Mouse (Mus musculus) heart, adult 8-10 months (tissue): ENCODE results near the gene Trim80. TPM values are rescaled to one million over a fixed set of nuclear protein-coding genes. Genes with fewer than 3 reads are reported as not detected.
"Not testable (repeated sequence)": the region's sequence is repeated elsewhere in the genome, so short reads cannot be mapped to it uniquely, and the experiment has no call there.

Source experiments
- DNase-seq: peaks from one replicate; pipeline ENCODE4 v3.0.0; 2022; ENCODE audit warnings: low spot score
- total RNA-seq, 4 experiments: library from RNA; stranded (reverse); gene quantifications; 2 replicates each; pipeline ENCODE4 v1.2.4; 2022

The Trim80 gene
- total RNA-seq, 4 experiments from 2014 or later: 0.16 TPM; not detected in 3

DNA sequence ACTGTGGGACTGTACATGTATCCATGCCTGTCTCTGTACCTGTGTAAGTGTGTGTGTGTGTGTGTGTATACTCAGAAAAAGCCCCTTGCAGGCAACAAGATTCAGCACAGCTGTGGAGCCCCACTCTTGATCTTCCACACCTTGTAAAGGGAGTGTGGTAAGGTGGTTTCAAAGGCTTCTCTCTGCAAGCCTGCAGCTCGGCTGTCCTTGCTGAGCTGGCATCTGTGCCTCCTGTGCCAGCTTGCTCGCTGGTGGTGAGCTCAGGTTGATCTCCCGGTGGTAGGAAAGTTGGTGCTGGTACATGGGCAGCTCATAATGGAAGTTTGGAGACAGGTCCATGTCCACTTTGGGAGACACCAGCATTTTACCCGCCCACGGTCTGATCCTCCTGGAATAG lies 21.5 kb downstream of the Trim80 start:
- no peak for DNase-seq

DNA sequence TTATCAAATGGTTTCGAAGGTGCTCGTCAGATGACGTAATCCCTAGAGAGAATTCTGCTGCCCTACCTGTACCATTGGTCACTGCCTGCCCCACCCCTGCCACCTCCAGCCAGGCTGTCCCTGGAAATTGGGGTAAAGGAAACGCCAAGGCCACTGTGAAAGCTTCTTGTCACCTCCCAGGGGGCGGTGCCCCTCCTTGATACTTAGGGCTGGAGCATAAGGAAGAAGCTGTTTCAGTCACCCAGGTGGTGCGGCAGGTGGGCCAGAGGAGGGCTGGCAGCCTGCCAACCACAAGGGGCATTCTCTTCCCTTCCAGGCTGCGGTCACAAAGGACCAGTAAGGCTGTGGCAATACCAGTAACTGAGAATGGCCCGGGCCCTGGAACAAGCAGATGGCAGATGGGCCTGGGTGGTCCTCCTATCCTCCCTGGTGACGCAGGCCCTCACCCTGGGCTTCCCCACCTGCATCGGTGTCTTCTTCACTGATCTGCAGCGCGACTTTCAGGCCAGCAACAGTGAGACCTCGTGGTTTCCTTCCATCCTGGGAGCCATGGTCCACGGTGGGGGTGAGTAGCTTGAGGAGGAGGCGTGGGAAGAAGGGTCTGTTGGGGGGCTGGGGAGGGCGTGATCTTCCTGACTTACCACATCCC lies 22.0 kb downstream of the Trim80 start, which contains the start of gene Slc16a5:
Gene Slc16a5, plus strand, starts transcription at position 232 of the 649 bp plus-strand sequence.
- no peak for DNase-seq

DNA sequence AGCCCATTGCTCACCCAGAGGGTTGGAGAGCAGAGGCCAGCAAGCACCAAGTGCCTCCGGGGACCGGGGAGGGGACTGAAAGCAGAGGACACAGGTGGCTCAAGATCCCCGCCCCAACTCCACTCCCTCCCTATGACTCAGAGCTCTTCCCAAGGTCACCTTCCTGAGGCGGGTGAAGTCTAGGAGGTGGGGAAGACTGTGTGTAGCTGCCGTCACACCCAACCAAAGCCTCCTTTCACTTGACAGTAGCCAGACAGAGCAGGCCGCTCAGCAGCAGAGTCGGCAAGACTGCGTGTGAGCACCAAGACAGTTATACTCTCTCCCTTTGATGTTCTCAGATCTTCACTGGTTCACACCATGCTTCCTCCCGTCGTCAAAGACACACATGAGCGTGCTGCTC lies 23.1 kb downstream of the Trim80 start:
- DNase-seq: no peak

DNA sequence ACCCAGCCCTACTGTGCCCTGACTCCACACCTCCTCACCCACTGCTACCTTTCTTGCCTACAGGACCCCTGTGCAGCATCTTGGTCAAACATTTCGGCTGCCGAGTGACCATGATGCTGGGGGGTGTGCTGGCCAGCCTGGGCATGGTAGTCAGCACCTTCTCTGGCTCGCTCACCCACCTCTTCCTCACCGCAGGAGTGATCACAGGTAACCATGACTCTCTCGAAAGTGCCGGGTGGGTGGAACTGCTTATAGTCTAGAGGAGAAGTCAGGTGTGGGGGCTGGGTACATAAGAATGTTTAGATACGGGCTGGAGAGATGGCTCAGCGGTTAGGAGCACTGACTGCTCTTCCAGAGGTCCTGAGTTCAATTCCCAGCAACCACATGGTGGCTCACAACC lies 24.5 kb downstream of the Trim80 start:
- no peak for DNase-seq

DNA sequence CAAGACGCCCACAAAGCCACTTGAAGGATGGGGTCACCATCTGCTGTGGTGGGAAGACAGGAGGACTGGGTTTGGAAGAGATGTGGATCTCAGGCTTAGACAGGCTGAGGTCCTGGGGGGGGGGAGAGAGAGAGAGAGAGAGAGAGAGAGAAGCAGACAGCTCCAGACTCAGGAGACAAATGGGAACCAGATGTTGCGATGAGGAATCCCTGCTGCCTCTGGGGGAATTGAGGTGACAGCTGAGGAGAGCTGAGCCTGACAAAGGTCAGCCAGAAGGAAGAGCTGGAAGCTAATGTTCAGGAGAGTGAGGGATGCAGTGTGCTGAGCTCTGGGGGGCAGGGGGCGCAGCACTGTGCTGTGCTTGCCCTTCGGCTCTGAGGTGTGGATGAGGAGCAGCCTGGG lies 26.9 kb downstream of the Trim80 start:
- DNase-seq: no peak

DNA sequence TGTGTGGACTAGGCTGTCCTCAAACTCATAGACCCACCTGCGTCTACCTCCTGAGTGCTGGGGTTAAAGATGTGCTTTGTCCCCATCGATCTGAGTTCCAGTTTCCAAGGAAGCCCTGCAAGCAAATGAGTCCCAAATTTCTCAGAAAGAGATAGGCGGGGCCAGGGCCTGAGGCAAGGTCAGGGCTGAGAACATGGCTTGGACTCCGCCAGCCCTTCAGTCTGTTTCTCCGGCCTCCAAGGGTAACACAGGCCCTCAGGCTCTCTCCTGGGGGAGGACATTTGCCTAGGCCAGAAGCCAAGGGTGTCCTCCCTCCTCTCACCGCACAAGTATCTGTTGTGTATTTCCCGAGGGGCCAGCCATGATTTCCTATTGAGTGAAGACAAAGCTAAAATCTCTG lies 31.8 kb downstream of the Trim80 start:
- no peak for DNase-seq

DNA sequence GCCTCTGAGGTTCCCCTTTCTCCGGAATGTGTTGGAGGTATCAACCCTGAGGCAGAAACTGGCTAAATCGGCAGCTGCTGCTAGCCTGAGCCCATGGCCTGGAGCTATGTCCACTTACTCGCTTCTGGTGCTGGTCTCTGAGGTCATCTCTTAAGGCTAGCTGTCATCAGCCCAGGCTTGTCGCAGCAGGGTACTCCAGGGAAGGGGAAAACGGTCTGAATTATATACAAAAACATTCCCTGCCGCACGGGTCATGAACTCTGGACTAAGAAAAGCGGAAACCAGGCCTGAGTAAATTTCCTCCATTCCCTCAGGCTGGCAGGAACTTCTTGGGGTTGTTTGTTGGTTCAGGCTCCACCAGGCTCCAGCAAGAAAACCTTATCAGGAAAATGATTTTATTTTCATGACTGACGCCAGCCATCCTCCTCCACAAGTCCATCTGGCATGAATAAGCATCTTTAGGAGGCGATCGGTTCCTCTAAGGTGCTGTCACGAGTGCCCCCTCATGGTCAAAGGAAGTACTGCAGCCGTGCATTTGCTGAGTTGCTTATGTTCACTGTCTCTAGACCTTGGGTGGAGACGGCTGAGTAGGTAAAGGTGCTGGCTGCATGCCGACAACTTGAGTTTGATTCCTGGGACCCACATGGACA lies 33.4 kb downstream of the Trim80 start:
- DNase-seq: peak; percentile 97

DNA sequence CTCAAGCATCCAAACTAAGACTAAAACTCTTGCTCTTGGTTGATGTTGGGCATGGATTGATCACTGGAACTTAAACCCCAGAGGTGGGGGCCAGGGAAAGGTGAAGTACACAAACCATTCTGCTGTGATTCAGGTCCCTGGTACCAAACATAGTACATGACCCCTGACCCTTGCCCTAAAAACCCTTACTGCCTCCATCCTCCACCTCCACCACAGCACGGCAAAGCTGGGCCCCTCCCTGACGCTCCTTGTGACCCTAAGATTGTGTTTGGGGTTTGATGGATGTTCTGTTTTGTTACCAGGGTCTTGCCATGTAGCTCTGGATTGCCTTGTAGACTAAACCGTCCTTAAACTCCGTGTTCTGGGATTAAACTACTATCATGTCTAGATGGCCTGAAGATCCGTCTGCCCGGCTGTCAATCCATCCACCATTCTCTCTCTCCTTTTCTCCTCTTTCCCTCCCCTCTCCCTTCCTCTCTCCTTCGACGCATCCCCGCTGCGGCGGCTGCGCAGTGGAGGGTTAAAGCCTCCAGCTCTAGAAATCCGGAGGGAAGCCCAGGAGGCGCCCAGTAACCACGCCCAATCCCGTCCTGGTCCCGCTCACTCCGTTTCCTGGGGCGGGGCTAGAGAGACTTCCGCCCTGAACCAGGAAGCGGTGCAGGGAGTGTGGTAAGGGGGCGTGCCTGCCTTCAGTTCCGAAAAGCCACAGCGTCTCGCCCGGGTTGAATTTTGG lies 34.8 kb downstream of the Trim80 start, which contains the start of gene Armc7:
Gene Armc7, plus strand, starts transcription at position 643 of the 733 bp plus-strand sequence.
- DNase-seq: peak; percentile 97

DNA sequence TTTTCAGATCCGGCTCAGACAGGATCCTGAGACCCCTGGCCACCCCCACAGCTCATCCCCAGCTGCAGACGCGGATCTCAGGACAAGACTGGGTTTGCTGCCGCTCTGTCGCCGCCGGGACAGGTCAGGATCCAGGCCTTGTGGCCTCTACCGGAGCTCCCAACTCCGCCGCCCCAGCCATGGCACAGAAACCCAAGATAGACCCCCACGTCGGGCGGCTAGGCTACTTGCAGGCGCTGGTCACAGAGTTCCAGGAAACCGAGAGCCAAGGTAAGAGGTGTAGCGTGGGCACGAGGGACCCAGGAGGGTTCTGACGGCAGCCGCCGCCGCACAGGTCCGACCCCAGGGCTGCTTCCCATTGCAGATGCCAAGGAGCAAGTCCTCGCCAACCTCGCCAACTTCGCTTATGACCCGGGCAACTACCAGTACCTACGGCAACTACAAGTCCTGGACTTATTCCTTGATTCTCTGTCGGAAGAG lies 35.5 kb downstream of the Trim80 start:
- DNase-seq: no peak

DNA sequence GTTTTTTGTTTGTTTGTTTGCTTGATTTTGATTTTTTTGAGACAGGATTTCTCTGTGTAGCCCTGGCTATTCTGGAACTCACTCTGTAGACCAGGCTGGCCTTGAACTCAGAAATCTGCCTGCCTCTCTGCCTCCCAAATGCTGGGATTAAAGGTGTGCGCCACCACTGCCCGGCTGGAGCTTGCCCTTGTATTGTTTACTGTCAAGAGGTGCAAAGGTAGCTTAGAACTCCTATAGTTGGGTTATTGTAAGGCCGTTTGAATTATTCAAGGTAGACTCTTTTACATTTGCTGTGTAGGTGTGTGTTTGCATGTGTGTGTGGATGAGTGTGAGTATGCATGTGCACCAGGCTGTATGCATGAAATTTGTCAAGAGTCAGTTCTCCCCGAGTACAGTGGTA lies 36.3 kb downstream of the Trim80 start:
- DNase-seq: not testable (repeated sequence)

DNA sequence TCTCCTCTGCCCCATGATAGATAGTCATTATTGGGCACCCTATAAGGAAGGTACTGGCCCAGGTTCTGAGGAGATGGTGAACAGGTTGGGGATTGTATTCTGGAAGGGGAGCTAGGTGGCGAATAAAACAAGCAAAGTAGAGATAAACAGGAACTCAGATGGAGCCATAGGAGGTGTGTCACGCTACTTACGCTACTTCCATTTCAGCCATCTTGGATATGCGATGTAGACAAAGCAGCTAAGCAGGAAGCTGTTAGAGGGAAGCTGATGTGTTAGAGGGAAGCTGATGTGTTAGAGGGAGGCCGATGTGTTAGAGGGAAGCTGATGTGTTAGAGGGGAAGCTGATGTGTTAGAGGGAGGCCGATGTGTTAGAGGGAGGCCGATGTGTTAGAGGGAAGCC lies 37.0 kb downstream of the Trim80 start:
- not testable (repeated sequence) for DNase-seq

DNA sequence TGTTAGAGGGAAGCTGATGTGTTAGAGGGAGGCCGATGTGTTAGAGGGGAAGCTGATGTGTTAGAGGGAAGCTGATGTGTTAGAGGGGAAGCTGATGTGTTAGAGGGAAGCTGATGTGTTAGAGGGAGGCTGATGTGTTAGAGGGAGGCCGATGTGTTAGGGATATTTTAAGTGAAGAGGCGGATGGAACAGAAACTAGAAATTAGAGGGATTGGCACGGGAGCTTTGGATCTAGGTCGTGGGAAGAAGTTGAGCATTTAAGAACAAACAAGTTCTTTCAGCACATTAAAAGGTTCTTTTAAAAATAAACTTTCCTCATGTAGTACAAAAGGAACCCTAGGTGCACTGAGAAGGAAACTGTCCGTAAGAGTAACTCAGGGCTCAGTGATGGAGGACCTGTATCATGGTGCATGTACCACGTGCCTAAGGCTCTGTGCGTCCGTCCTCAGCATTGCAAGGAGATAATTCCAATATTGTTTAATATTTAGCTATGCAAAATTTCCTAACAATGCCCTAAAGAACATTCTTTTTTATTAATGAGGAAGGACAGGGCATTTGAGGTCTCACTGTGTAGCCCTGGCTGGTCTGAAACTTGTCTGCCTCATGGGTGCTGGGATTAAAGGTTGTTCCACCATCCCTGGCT lies 38.1 kb downstream of the Trim80 start:
- DNase-seq: no peak

DNA sequence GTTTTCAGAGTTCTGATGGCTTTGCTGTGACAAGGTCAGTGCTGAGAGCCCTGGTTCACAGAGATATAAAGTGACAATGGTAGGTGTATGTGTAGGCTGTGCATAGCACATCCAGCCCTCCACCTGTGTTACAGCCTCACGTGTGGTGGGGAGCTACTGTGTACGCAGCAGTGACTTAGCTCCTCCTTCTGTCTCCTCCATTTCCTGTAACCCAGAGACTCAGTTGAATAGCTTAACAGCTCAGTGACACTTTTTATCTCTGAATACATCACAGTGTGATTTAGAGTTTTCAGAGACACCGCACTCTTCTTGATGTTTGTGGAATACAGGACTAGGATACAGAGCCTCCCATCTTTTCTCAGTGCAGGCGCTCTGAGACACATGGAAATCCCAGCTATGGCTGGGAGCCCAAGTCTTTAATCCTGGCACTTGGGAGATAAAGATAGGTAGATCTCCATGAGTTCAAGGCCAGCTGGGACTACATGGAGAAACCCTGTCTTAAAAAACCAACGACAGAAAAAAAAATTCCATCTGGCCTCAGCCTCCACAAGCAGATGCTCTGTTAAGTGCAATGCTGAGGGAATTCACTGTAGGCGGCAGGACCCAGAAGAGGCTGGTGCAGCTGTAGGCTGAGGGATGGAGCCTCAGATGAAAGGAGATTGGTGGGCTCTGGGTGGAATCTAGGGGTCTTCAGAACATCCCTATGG lies 41.4 kb downstream of the Trim80 start:
- no peak for DNase-seq

DNA sequence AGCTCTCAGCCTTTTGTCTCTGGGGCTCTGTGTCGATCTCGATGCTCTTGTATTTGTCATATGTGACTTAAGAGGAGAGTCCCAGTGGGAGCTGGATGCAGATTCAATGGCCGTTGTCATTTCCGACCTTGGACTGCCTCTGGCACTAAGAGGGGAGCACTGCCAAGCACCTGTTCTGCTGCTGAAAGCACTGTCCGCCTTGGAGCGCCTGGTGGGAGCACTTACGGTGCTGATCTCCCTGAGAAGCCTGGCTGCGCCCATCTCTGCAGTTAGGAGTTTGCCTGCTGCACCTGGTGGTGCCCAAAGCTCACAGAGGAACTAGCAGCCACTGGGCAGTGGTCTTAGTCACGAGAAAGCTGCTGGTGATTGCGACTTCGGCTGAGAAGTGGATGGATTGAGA lies 42.9 kb downstream of the Trim80 start:
- no peak for DNase-seq

DNA sequence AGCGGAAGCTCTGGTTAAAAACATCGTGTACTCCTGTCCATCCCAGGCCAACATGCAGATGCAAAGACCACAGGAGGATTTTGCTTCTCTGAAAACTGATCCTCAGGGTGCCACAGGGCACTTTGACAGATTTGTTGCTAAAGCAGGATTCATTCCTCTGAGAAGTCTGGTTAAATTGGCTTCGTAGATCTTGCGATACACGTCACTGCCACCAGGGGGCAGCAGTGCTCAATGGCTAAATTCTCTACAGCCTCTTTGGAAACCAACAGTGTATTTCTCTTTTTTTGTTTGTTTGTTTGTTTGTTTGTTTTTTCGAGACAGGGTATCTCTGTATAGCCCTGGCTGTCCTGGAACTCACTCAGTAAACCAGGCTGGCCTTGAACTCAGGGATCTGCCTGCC lies 43.4 kb downstream of the Trim80 start:
- peak; percentile 72 for DNase-seq

DNA sequence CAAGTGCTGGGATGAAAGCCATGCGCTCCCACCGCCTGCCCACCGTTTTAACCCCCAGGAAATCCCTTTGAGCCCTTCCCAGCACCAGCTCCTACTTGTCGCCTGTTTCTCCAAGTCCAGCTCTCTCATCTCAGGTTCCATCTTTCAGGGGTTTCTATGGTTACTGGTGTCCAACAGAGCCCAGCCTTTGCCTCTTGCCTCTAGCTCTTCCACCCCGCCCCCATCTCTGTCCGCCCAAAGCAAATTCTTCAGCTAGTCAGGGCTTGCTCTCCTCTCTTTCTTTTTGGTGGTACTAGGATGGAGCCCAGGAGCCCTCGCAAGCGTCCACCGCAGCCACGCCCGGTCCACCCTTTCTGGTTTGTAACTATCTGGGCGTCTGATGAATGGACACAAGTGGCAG lies 44.8 kb downstream of the Trim80 start:
- no peak for DNase-seq

DNA sequence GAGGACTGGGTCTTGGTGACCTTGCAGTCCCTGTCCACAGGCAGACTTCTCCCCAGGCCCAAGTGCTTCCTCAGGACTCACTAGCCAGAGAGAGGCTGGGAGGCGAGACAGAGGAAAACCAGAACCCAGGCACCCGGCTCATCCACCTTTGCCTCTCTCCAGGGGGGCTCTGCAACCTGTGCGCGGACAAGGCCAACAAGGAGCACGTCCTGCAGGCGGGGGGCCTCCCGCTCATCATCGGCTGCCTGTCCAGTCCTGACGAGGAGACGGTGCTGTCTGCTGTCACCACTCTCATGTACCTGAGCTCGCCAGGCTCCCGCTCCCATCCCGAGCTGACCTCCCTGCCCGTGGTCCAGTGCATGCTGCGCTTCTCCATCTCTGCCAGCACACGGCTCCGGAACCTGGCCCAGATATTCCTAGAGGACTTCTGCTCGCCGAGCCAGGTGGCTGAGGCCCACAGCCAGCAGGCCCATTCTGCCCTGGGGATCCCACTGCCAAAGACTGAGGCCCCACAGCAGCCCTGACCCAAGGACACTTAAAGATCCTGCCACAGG lies 48.3 kb downstream of the Trim80 start:
- DNase-seq: no peak

DNA sequence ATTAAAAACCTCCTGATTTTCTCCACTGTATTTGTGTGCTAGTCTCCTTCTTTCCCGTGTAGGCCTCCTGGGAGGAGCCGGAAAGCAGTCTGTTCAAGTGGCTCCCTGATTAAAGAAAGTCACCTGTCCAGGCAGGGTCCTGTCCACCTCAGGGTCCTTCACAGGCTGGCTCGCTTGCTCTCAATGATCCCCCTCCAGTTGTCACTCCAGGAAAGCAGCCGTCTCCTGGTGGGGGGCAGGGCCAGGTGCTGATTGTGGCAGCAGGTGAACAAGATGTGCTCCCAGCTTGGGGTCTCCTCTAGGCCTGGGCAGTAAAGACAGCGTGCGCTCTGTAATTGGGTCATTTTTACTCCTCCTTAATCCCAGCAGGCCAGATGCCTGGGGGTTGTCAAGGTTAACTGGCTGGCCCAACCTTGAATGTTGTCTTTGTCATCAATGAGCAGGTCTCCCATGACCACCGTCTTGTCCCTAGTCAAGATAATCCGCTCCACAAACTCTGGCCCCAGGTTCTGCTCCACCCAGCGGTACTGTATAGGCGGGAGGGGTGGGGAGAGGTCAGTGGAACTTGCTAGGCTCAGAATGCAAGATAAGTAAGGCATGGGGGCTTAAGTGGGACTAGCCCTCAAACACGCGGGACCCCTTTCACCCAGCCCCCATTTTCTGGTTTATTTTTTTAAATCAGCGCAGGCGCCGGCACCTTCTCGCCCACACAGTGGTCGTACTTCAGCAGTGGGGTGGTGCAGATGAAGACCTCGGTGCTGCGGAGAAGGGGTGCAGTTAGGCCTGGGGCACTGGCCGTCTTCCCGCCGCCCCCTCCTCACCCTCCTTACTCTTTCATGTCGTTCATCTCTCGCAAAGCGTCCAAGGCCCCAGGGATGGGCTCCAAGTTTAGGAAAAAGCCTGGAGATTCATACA lies 50.4 kb downstream of the Trim80 start:
- no peak for DNase-seq

DNA sequence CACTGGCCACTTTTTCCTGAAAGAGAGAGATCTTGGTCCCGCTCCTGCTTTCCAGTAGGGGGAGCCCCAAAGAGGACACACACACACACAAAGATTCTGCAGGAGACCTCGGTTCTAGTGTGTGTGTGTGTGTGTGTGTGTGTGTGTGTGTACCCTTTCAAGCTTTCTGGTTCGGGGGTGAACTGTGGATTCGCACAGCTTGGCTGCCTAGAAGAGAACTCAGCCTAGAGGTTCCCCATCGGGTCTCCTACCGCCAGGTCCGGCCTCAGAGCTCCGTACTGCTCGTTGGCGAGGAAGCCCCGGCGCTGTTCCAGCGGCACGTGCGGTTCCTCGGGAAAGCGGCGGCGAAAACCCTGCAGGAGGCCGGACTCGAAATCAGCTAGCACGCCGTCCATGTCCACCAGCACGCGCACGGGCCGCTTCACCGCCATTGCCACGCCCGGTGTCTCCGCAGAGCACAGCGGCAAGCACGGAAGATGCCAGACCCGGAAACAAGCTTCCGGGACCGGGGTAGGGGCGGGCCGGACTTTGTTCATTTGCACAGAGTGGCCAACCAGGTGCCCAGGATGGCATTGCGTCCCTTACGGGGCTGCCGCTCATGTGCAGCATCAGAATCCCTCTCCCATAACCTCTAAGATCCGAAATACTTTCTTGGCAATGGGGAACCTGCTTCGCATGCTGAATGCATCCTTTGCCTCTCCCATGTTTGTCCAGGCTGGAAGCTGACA lies 51.2 kb downstream of the Trim80 start, which contains the start of gene Nt5c:
Gene Nt5c, minus strand, starts transcription at position 507 of the 728 bp plus-strand sequence.
- peak; percentile 71 for DNase-seq
